Mouse (Mus musculus): ENCODE data around the gene Lingo2. TPM values are rescaled to one million over a fixed set of nuclear protein-coding genes. Genes with fewer than 3 reads are reported as not detected.

Lingo2 gene
- polyA plus RNA-seq, 1 experiment from 2014 or later, result 134 TPM

DNA sequence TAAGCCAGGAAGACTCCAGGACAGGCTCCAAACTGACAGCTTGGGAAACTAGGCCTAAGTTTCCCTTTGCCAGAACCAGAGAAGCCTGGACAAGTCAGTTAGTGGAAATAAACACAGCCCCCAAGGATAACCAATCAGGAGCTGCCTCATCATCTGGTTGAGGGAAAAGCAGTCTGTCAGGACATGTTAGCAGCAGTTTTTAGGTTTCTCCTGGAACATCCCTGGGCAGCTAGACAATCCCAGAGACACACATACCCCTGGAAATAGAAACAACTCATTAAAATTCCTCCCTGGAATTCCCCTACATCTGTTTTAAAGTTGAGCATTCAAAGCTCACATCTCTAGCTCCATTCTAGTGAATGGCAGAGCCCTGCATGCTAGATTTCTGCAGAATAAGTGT lies 76.8 kb downstream of the Lingo2 start:
- Histone ChIP-seq H3K9ac (replicated peaks; ENCODE audit: low read depth, low read length) (no peak overlapping the region), H3K9me3 (ENCODE audit: control insufficient read depth, low read length) (no peaks in the 10 kb centered on the region), H3K4me3 (ENCODE audit: low read depth, low read length) (no peak overlapping the region), H3K27ac (ENCODE audit: low read depth, low read length) (no peak overlapping the region), H3K27me3 (ENCODE audit: control insufficient read depth, insufficient read depth, low read length) (no peaks in the 10 kb centered on the region), H3K4me2 (ENCODE audit: low read depth, low read length) (no peak overlapping the region), H3K4me1 (ENCODE audit: control insufficient read depth, insufficient read depth, low read length) (no peaks in the 10 kb centered on the region), H3K36me3 (ENCODE audit: control insufficient read depth, insufficient read depth, low read length) (no peaks in the 10 kb centered on the region)
- ATAC-seq (ENCODE audit: low read depth), result no peak

DNA sequence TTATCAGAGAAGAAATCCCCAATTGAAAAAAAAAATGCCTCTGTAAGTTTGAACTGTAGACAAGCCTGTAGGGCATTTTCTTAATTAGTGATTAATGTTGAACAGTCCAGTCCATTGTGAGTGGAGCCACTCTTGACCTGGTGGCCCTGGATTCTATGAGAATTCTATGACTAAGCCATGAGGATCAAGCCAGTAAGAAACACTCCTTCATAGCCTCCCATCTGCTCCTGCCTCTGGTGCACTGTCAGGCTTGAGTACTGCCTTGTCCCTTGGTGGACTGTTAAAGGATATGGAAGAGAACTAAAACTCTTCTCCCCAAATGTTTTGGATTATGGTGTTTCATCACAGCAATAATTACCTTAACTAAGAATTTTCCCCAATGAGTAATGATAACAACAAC lies 126.6 kb downstream of the Lingo2 start:
- ATAC-seq (ENCODE audit: low read depth), result no peak
- Histone ChIP-seq H3K9me3 (ENCODE audit: control insufficient read depth, low read length) (no peaks in the 10 kb centered on the region), H3K9ac (replicated peaks; ENCODE audit: low read depth, low read length) (no peak overlapping the region), H3K4me1 (ENCODE audit: control insufficient read depth, insufficient read depth, low read length) (no peaks in the 10 kb centered on the region), H3K4me2 (ENCODE audit: low read depth, low read length) (no peak overlapping the region), H3K27me3 (ENCODE audit: control insufficient read depth, insufficient read depth, low read length) (no peaks in the 10 kb centered on the region), H3K4me3 (ENCODE audit: low read depth, low read length) (no peak overlapping the region), H3K36me3 (ENCODE audit: control insufficient read depth, insufficient read depth, low read length) (no peaks in the 10 kb centered on the region), H3K27ac (ENCODE audit: low read depth, low read length) (no peak overlapping the region)

GRCm38 (mm10) chr4:36821914-36822313 lies 129.6 kb downstream of the Lingo2 start:
- Histone ChIP-seq H3K4me3 (ENCODE audit: low read depth, low read length) (no peak overlapping the region), H3K27ac (ENCODE audit: low read depth, low read length) (no peak overlapping the region), H3K27me3 (ENCODE audit: control insufficient read depth, insufficient read depth, low read length) (no peaks in the 10 kb centered on the region), H3K9me3 (ENCODE audit: control insufficient read depth, low read length) (no peaks in the 10 kb centered on the region), H3K4me1 (ENCODE audit: control insufficient read depth, insufficient read depth, low read length) (no peaks in the 10 kb centered on the region), H3K36me3 (ENCODE audit: control insufficient read depth, insufficient read depth, low read length) (no peaks in the 10 kb centered on the region), H3K9ac (replicated peaks; ENCODE audit: low read depth, low read length) (no peak overlapping the region), H3K4me2 (ENCODE audit: low read depth, low read length) (no peak overlapping the region)
- no peak for ATAC-seq (ENCODE audit: low read depth)

- no peak overlapping the region for H3K9ac ChIP-seq (replicated peaks; ENCODE audit: low read depth, low read length)
- ATAC-seq (ENCODE audit: low read depth), result no peak
- H3K36me3 ChIP-seq (ENCODE audit: control insufficient read depth, insufficient read depth, low read length), result no peaks in the 10 kb centered on the region
- H3K9me3 ChIP-seq (ENCODE audit: control insufficient read depth, low read length), result no peaks in the 10 kb centered on the region
- H3K27me3 ChIP-seq (ENCODE audit: control insufficient read depth, insufficient read depth, low read length), result no peaks in the 10 kb centered on the region
- no peak overlapping the region for H3K4me2 ChIP-seq (ENCODE audit: low read depth, low read length)
- 92% methylated on average over 4 of the region's 4 CpGs for WGBS
- no peak overlapping the region for H3K4me3 ChIP-seq (ENCODE audit: low read depth, low read length)
- H3K27ac ChIP-seq (ENCODE audit: low read depth, low read length), result no peak overlapping the region
- no peaks in the 10 kb centered on the region for H3K4me1 ChIP-seq (ENCODE audit: control insufficient read depth, insufficient read depth, low read length)
Observed at GRCm38 (mm10) chr4:36775088-36775487, 176.5 kb downstream of the Lingo2 start.

DNA sequence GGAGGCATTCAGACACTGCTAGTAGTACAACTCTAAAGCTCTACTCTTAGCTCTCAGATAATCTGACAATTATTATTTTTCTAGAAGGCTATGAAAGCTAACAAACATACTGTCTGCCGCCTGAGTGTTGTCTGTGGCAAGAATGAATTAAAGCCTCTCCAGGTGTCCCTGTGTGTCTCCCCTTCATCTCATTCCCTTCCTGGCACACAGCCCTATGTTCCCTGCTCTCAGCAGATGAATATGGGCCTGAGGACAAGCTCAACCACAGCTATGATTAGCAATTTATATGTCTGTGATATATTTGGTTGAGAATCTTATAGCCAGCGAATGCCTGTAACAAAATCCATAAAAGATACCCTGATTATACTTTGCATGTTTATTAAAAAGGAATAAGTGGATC lies 220.9 kb downstream of the Lingo2 start:
- no peak overlapping the region for H3K4me2 ChIP-seq (ENCODE audit: low read depth, low read length)
- H3K9me3 ChIP-seq (ENCODE audit: control insufficient read depth, low read length), result no peaks in the 10 kb centered on the region
- no peaks in the 10 kb centered on the region for H3K27me3 ChIP-seq (ENCODE audit: control insufficient read depth, insufficient read depth, low read length)
- 39% methylated on average over 2 of the region's 2 CpGs for WGBS
- no peak overlapping the region for H3K9ac ChIP-seq (replicated peaks; ENCODE audit: low read depth, low read length)
- H3K4me3 ChIP-seq (ENCODE audit: low read depth, low read length), result no peak overlapping the region
- ATAC-seq (ENCODE audit: low read depth), result no peak; the same call in 1 of the 2 replicates
- H3K27ac ChIP-seq (ENCODE audit: low read depth, low read length), result no peak overlapping the region
- no peaks in the 10 kb centered on the region for H3K4me1 ChIP-seq (ENCODE audit: control insufficient read depth, insufficient read depth, low read length)
- H3K36me3 ChIP-seq (ENCODE audit: control insufficient read depth, insufficient read depth, low read length), result no peaks in the 10 kb centered on the region

DNA sequence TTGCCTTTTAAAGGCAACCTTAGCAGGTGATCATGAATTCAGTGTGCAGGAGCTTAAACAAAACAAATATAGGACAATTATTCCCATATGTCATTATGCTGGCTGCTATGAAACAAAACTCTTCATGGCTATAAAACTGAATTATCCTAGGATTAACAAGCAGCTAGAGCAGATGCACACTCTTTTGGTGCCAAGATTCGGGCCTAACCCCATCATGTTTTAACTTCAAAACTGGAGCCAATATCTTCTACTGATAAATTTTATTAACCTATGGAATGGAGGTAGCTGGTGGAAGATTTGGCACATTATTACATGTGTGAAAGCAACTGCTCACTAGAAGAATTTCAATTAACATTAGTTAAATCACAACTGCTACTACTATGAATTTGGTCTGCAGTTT lies 235.1 kb downstream of the Lingo2 start:
- H3K27ac ChIP-seq (ENCODE audit: low read depth, low read length), result no peak overlapping the region
- ATAC-seq (ENCODE audit: low read depth), result no peak
- H3K9ac ChIP-seq (replicated peaks; ENCODE audit: low read depth, low read length), result no peak overlapping the region
- no peaks in the 10 kb centered on the region for H3K27me3 ChIP-seq (ENCODE audit: control insufficient read depth, insufficient read depth, low read length)
- 69% methylated on average over 1 of the region's 1 CpGs for WGBS
- H3K4me3 ChIP-seq (ENCODE audit: low read depth, low read length), result no peak overlapping the region
- no peaks in the 10 kb centered on the region for H3K9me3 ChIP-seq (ENCODE audit: control insufficient read depth, low read length)
- H3K4me2 ChIP-seq (ENCODE audit: low read depth, low read length), result no peak overlapping the region
- H3K4me1 ChIP-seq (ENCODE audit: control insufficient read depth, insufficient read depth, low read length), result no peaks in the 10 kb centered on the region
- no peaks in the 10 kb centered on the region for H3K36me3 ChIP-seq (ENCODE audit: control insufficient read depth, insufficient read depth, low read length)

- Histone ChIP-seq H3K36me3 (ENCODE audit: control insufficient read depth, insufficient read depth, low read length) (no peaks in the 10 kb centered on the region), H3K9me3 (ENCODE audit: control insufficient read depth, low read length) (no peaks in the 10 kb centered on the region), H3K4me2 (ENCODE audit: low read depth, low read length) (no peak overlapping the region), H3K4me1 (ENCODE audit: control insufficient read depth, insufficient read depth, low read length) (no peaks in the 10 kb centered on the region), H3K9ac (replicated peaks; ENCODE audit: low read depth, low read length) (no peak overlapping the region), H3K4me3 (ENCODE audit: low read depth, low read length) (no peak overlapping the region), H3K27ac (ENCODE audit: low read depth, low read length) (no peak overlapping the region), H3K27me3 (ENCODE audit: control insufficient read depth, insufficient read depth, low read length) (no peaks in the 10 kb centered on the region)
- ATAC-seq (ENCODE audit: low read depth), result no peak
- 87% methylated on average over 3 of the region's 3 CpGs for WGBS
Observed at GRCm38 (mm10) chr4:36698888-36699287, 252.7 kb downstream of the Lingo2 start.

- no peaks in the 10 kb centered on the region for H3K27me3 ChIP-seq (ENCODE audit: control insufficient read depth, insufficient read depth, low read length)
- H3K27ac ChIP-seq (ENCODE audit: low read depth, low read length), result no peak overlapping the region
- no peaks in the 10 kb centered on the region for H3K36me3 ChIP-seq (ENCODE audit: control insufficient read depth, insufficient read depth, low read length)
- H3K9me3 ChIP-seq (ENCODE audit: control insufficient read depth, low read length), result no peaks in the 10 kb centered on the region
- no peaks in the 10 kb centered on the region for H3K4me1 ChIP-seq (ENCODE audit: control insufficient read depth, insufficient read depth, low read length)
- H3K4me2 ChIP-seq (ENCODE audit: low read depth, low read length), result no peak overlapping the region
- WGBS, result 70% methylated on average over 2 of the region's 2 CpGs
- H3K4me3 ChIP-seq (ENCODE audit: low read depth, low read length), result no peak overlapping the region
- ATAC-seq (ENCODE audit: low read depth), result no peak; the same call in 1 of the 2 replicates
- H3K9ac ChIP-seq (replicated peaks; ENCODE audit: low read depth, low read length), result no peak overlapping the region
Observed at GRCm38 (mm10) chr4:36696810-36697209, 254.7 kb downstream of the Lingo2 start.

DNA sequence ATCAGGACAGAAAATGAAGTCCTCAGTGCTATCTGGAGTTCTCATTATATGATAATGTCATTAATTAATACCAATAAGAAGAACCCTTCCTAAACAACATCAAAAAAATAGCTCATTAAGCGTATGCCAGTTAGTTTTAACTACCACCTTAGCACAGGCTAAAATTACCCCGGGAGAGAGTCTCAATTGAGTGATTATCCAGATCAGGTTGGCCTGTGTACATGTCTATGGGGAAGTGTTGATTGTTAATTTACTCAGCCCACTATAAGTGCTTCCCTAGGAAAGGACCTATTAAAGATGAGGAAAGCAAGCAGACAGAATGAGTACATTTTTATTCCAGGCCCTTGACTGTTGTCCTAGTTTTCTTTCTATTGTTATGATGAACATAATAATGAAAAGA lies 291.6 kb downstream of the Lingo2 start:
- Histone ChIP-seq H3K9me3 (ENCODE audit: control insufficient read depth, low read length) (no peaks in the 10 kb centered on the region), H3K4me2 (ENCODE audit: low read depth, low read length) (no peak overlapping the region), H3K9ac (replicated peaks; ENCODE audit: low read depth, low read length) (no peak overlapping the region), H3K4me1 (ENCODE audit: control insufficient read depth, insufficient read depth, low read length) (no peaks in the 10 kb centered on the region), H3K27me3 (ENCODE audit: control insufficient read depth, insufficient read depth, low read length) (no peaks in the 10 kb centered on the region), H3K27ac (ENCODE audit: low read depth, low read length) (no peak overlapping the region), H3K4me3 (ENCODE audit: low read depth, low read length) (no peak overlapping the region), H3K36me3 (ENCODE audit: control insufficient read depth, insufficient read depth, low read length) (no peaks in the 10 kb centered on the region)
- 63% methylated on average over 2 of the region's 2 CpGs for WGBS
- ATAC-seq (ENCODE audit: low read depth), result 0 out of 2 replicates have a peak, but pooled peaks have one; percentile 49

DNA sequence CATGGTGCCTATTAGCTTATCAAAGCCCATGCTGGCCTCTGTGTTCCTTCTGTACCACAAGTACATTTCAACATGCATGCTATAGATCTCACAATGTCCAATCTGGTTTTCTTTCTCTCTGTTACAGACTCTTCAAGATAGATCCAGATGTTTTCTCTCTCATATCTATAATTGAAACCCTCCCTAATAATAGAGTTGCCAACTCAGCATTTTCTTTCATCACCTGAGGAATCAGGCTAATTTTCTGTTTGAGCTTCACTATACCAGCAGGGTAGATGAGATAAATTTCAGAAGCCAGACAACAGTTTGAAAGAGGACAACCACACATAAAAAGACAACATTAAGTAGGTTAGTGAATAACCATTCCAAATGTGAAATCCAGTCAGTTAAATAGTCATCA lies 303.8 kb downstream of the Lingo2 start:
- no peaks in the 10 kb centered on the region for H3K9me3 ChIP-seq (ENCODE audit: control insufficient read depth, low read length)
- H3K36me3 ChIP-seq (ENCODE audit: control insufficient read depth, insufficient read depth, low read length), result no peaks in the 10 kb centered on the region
- H3K4me1 ChIP-seq (ENCODE audit: control insufficient read depth, insufficient read depth, low read length), result no peaks in the 10 kb centered on the region
- H3K27me3 ChIP-seq (ENCODE audit: control insufficient read depth, insufficient read depth, low read length), result no peaks in the 10 kb centered on the region
- no peak overlapping the region for H3K27ac ChIP-seq (ENCODE audit: low read depth, low read length)
- no peak overlapping the region for H3K4me3 ChIP-seq (ENCODE audit: low read depth, low read length)
- no peak for ATAC-seq (ENCODE audit: low read depth)
- no peak overlapping the region for H3K9ac ChIP-seq (replicated peaks; ENCODE audit: low read depth, low read length)
- no peak overlapping the region for H3K4me2 ChIP-seq (ENCODE audit: low read depth, low read length)
